ENCODE assay signal across 11 mouse cellular contexts in the genomic region with DNA sequence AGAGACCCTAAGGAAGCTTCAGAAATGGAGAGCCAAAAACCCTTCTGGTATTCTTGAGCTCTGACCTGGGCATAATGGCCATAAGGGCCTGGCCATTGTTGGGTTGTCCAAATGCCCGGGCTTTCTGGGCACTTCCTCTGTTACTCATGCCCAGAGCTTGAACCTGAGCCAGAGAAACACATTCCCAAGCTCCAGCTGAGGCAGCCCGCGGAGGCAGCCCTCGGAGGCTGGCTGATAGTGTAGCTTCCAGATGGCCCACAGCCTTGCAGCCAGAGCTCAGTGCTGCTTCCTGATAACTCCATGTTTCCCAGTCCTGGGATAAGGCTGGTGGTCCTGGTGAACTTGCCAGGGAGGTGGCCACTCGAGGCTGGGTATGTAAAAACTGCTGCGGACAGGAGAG.
DNase-seq lines count a peak whose midpoint lies in the region; ATAC-seq and TF ChIP-seq lines count a peak whose summit lies in the region.
"Had no signal": no experiment of that assay in that cellular context is flagged by ENCODE, and none has a peak within 500 bp of the region (broad histone marks: within the 10 kb centered on the region; RNA-seq: fewer than 3 reads in every experiment).

No protein-coding gene starts in this region.

- intact Hi-C loops in heart, postnatal 10 days (cut with DNase I), result no loop called here

- H3K27ac ChIP-seq in heart, postnatal 0 days (ENCODE audit: low read depth), result no peak overlapping the region
- no peak overlapping the region for H3K27ac ChIP-seq in heart, embryonic 11.5 days (ENCODE audit: low read depth, low read length)
- H3K27ac ChIP-seq in ES-Bruce4 (ENCODE audit: insufficient read depth, low read length), result 0 out of 2 replicates have a peak overlapping the region, but pooled peaks have one; percentile 2
- H3K27ac ChIP-seq: heart, adult 2 months; kidney, postnatal 0 days; macrophage had no signal

- peak; percentile 15 for DNase-seq in heart, postnatal 0 days (ENCODE audit: low spot score)
- DNase-seq in brain, adult 2 months (ENCODE audit: low read depth, low spot score), result peak; percentile 94
- DNase-seq in heart, postnatal 10 days, result peak; percentile 49 to 57
- DNase-seq in c-Kit-positive CD71-positive TER-119-positive erythroid progenitor cells, embryonic 14.5 days (ENCODE audit: low spot score), result no peak
- no peak for DNase-seq in spleen, adult 18-20 months
- DNase-seq in urinary bladder, adult 2 months (ENCODE audit: low spot score), result no peak

- no peaks in the 10 kb centered on the region for H3K4me1 ChIP-seq in heart, postnatal 0 days (ENCODE audit: control insufficient read depth, insufficient read depth)
- 0 out of 2 replicates have a peak, but pooled peaks cover 3% of the 10 kb centered on the region for H3K4me1 ChIP-seq in heart, embryonic 11.5 days (ENCODE audit: control insufficient read depth, insufficient read depth, low read length)
- peaks cover 3% of the 10 kb centered on the region for H3K4me1 ChIP-seq in ES-Bruce4 (ENCODE audit: control insufficient read depth, insufficient read depth, low read length)

- no peaks in the 10 kb centered on the region for H3K36me3 ChIP-seq in heart, postnatal 0 days (replicated peaks; ENCODE audit: control insufficient read depth, insufficient read depth, low read length)
- no peaks in the 10 kb centered on the region for H3K36me3 ChIP-seq in heart, embryonic 11.5 days (ENCODE audit: control insufficient read depth, insufficient read depth, low read length)
- H3K36me3 ChIP-seq in ES-Bruce4 (ENCODE audit: control insufficient read depth, insufficient read depth, low read length, poor library complexity, severe bottlenecking), result no peaks in the 10 kb centered on the region

- H3K27me3 ChIP-seq in heart, postnatal 0 days (ENCODE audit: control insufficient read depth, insufficient read depth, low read length), result no peaks in the 10 kb centered on the region
- H3K27me3 ChIP-seq in heart, embryonic 11.5 days (ENCODE audit: control insufficient read depth, insufficient read depth, low read length), result no peaks in the 10 kb centered on the region
- no peaks in the 10 kb centered on the region for H3K27me3 ChIP-seq in ES-Bruce4 (ENCODE audit: control insufficient read depth, insufficient read depth, low read length, poor library complexity, severe bottlenecking)

- TF ChIP-seq CTCF in heart, postnatal 0 days (IDR thresholded peaks at IDR 0.05; ENCODE audit: low read depth), result no peak
- no peak for TF ChIP-seq CTCF in ES-Bruce4 (IDR thresholded peaks at IDR 0.05; ENCODE audit: low read depth, low read length)

- peak; percentile 53 for ATAC-seq in heart, postnatal 0 days (ENCODE audit: insufficient read depth, low read depth)
- ATAC-seq in heart, embryonic 11.5 days (replicated peaks; ENCODE audit: insufficient number of reproducible peaks, low FRiP score, low TSS enrichment), result no peak

- H3K9ac ChIP-seq in heart, postnatal 0 days (replicated peaks; ENCODE audit: low read depth, low read length), result no peak overlapping the region
- no peak overlapping the region for H3K9ac ChIP-seq in heart, embryonic 11.5 days (ENCODE audit: low read depth, low read length)
- no peak overlapping the region; the same call in 1 of the 2 replicates for H3K9ac ChIP-seq in ES-Bruce4 (ENCODE audit: low read depth, poor library complexity, severe bottlenecking)

- no peak for TF ChIP-seq POLR2A in ES-Bruce4 (IDR thresholded peaks at IDR 0.05; ENCODE audit: insufficient read depth, low read length)

- no peak for TF ChIP-seq EP300 in heart, postnatal 0 days (IDR thresholded peaks at IDR 0.05; ENCODE audit: low read depth)
- TF ChIP-seq EP300 in ES-Bruce4 (IDR thresholded peaks at IDR 0.05; ENCODE audit: insufficient read depth, low read depth, low read length), result no peak

- 11% methylated on average over 6 of the region's 6 CpGs for WGBS in heart, postnatal 0 days
- WGBS in heart, embryonic 11.5 days (ENCODE audit: insufficient replicate concordance), result 21% methylated on average over 6 of the region's 6 CpGs

- H3K4me3 ChIP-seq in heart, postnatal 0 days (ENCODE audit: low read depth, low read length), result no peak overlapping the region
- H3K4me3 ChIP-seq in heart, embryonic 11.5 days (ENCODE audit: low read depth, low read length), result no peak overlapping the region
- H3K4me3 ChIP-seq in ES-Bruce4 (ENCODE audit: low read depth, low read length), result no peak overlapping the region
- H3K4me3 ChIP-seq: heart, adult 2 months had no signal

- no peak overlapping the region for H3K4me2 ChIP-seq in heart, postnatal 0 days (ENCODE audit: low read depth, low read length)
- H3K4me2 ChIP-seq in heart, embryonic 11.5 days, result no peak overlapping the region

- H3K9me3 ChIP-seq in heart, postnatal 0 days (replicated peaks; ENCODE audit: control insufficient read depth, low read length), result no peaks in the 10 kb centered on the region
- H3K9me3 ChIP-seq in heart, embryonic 11.5 days (replicated peaks; ENCODE audit: control insufficient read depth, low read length), result no peaks in the 10 kb centered on the region
- no peaks in the 10 kb centered on the region for H3K9me3 ChIP-seq in ES-Bruce4 (replicated peaks; ENCODE audit: control insufficient read depth, insufficient read depth, low read length, poor library complexity, severe bottlenecking)

Comparison
In these comparisons a context has a peak if more than half of its experiments do, and no peak if none do; other contexts are left out.
1. DNase-seq: peak in heart, postnatal 0 days (single experiment), brain, adult 2 months (single experiment) and heart, postnatal 10 days (2 of 2); none in c-Kit-positive CD71-positive TER-119-positive erythroid progenitor cells, embryonic 14.5 days (single experiment), spleen, adult 18-20 months (0 of 2) and urinary bladder, adult 2 months (single experiment).